Mouse (Mus musculus) hindbrain, embryonic 10.5 days (tissue): ENCODE data around the gene Pithd1. TPM values are rescaled to one million over a fixed set of nuclear protein-coding genes. Genes with fewer than 3 reads are reported as not detected.

Experiments used
- DNase-seq: peaks from one replicate; pipeline ENCODE4 v3.0.0-alpha.2; 2017; ENCODE audit warnings: low spot score
- H3K27ac ChIP-seq: fragments of 300-500 bp; sonication (generic); 2 replicates; pipeline ENCODE4 v1.5.1; 2016; ENCODE audit warnings: mild to moderate bottlenecking, moderate library complexity
- H3K27me3 ChIP-seq: fragments of 300-500 bp; sonication (generic); 2 replicates; pipeline ENCODE4 v1.6.1; 2016; ENCODE audit warnings: mild to moderate bottlenecking; ENCODE audit not compliant: poor library complexity, insufficient read depth, severe bottlenecking
- H3K36me3 ChIP-seq: fragments of 300-500 bp; sonication (generic); 2 replicates; pipeline ENCODE4 v1.6.1; 2016; ENCODE audit warnings: mild to moderate bottlenecking, moderate library complexity
- H3K4me1 ChIP-seq: fragments of 300-500 bp; sonication (generic); replicated peaks from 2 replicates; pipeline ENCODE4 v1.6.1; 2016; ENCODE audit warnings: mild to moderate bottlenecking
- H3K4me3 ChIP-seq: fragments of 300-500 bp; sonication (generic); 2 replicates; pipeline ENCODE4 v1.5.1; 2016; ENCODE audit warnings: mild to moderate bottlenecking, moderate library complexity
- H3K9me3 ChIP-seq: fragments of 300-500 bp; sonication (generic); 2 replicates; pipeline ENCODE4 v1.6.1; 2016; ENCODE audit warnings: mild to moderate bottlenecking, moderate library complexity
- WGBS: fragments of 180-500 bp; shearing (Covaris S2); methylation state at CpG from one replicate; pipeline ENCODE4 v1.1.7; 2016; 5-methylcytosine and 5-hydroxymethylcytosine counted together
- polyA plus RNA-seq: library from polyadenylated mRNA; unstranded; fragments of >200 nt; fragmentation: Nextera tagmentation; extraction: Ambion mirVana; gene quantifications from 2 replicates; pipeline ENCODE4 v1.2.1, GENCODE M21; 2016

Pithd1 gene
- polyA plus RNA-seq, 1 experiment from 2014 or later = 60.7 TPM

DNA sequence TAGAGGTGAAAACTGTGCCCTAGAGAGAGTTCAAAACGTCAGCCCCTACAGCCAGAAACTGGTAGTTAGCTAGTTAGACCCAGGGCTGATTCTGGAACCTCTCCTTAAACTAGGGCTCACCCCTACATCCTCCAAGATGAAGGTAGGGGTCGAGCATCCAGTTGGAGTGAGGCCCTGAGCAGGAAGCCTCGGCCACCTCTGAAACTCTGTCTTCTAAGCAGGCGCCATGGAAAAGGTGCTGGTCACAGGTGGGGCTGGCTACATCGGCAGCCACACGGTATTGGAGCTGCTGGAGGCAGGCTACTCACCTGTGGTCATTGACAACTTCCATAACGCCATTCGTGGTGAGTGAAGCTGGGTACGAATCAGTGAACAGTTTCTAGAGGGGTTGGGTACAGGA, 22.0 kb downstream of the Pithd1 start:
- WGBS = 86% methylated on average over 9 of the region's 9 CpGs
- no peak for DNase-seq
- no peaks in the 10 kb centered on the region for H3K27me3 ChIP-seq
- H3K9me3 ChIP-seq = no peaks in the 10 kb centered on the region
- H3K36me3 ChIP-seq = peaks cover 55% of the 10 kb centered on the region
- H3K4me3 ChIP-seq = peak overlapping the region; percentile 7; the same call in 1 of the 2 replicates
- no peak overlapping the region for H3K27ac ChIP-seq
- H3K4me1 ChIP-seq = peaks cover 41% of the 10 kb centered on the region

DNA sequence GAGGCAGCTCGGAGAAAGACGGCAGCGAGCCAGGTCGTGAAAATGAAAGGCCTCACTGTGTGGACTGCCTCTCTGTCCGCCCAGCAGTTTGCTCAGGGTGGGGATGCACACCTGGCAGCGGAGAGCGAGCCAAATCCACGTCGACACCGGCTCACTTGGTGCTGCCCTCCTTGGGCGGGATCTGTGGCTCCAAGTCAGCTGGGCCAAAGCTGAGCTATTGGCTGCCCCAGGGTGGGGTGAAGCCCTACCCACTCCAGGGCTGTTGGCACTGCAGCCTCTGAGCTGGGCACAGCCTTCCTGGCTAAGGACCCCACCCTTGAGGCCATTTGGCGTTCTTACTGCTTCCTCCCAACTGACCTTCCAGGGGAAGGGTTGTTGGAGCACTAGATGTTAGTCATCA, 22.6 kb downstream of the Pithd1 start:
- Histone ChIP-seq H3K36me3 (peaks cover 55% of the 10 kb centered on the region), H3K4me3 (peak overlapping the region; percentile 78), H3K27me3 (no peaks in the 10 kb centered on the region), H3K27ac (peak overlapping the region; percentile 88), H3K9me3 (no peaks in the 10 kb centered on the region), H3K4me1 (peaks cover 41% of the 10 kb centered on the region)
- no peak for DNase-seq
- WGBS = 9% methylated on average over 12 of the region's 12 CpGs

DNA sequence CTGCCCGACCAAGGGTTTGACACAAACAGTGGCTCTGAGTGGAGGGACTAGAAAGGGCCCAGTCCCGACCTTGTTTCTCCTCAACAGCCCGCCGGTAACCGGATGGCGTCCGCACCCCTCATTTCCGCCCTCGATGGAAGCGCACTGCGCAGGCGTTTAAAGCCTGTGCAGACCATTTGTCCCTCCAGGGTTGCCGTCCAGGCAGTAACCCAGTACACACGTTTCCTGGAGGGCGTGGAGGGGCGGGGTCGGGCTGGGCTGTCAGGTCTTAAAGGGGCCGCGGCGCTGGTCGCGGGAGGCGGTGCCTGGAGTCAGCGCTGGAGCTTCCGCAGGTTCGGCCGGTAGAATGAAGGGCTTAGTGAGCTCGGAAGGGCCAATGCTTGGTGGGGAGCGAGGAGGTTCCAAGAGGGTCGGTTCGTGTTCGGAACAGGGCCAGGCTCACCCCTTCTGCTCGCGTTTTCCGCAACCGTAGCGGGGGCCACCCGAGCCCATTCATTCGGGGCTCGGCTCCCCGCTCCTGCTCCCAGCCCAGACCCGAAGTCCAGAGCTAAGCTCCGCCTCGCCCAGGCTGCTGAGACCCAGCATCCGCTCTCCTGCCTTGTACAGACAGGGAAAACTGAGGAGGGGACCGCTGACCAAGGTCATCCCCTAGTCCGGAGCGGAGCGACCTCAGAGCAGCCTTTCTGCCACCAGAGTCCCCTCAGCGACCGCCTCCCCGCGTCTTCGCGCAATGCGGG, 23.4 kb downstream of the Pithd1 start, which contains the start of gene Gale:
TSS of gene Gale (plus strand) at position 271 of the 737 bp plus-strand sequence.
- Histone ChIP-seq H3K27me3 (no peaks in the 10 kb centered on the region), H3K27ac (peak within 1 kb of the TSS; percentile 88), H3K36me3 (peaks cover 55% of the 10 kb centered on the region), H3K4me1 (peaks cover 34% of the 10 kb centered on the region), H3K4me3 (peak within 1 kb of the TSS; percentile 78), H3K9me3 (no peaks in the 10 kb centered on the region)
- DNase-seq = peak; percentile 97
- under 1% methylated on average over 56 of the region's 56 CpGs for WGBS

DNA sequence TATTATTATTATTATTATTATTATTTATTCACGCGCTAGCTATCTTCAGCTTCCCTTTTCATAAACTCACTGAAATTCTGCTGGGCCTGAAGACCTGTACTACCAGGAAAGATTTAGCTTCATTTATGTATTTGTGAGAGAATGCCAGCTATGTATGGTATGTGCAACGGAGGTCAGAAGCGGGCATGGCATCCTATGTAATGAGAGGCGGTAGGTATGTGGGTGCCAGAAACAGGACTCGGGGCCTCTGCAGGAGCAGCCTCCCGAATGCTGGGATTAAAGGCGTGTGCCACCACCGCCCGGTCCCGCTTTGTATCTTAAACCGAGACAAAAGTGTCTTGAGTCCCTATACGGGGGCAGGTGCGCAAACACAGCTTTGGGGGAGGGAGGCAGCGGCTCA, 24.1 kb downstream of the Pithd1 start:
- peaks cover 28% of the 10 kb centered on the region for H3K4me1 ChIP-seq
- peak overlapping the region; percentile 78 for H3K4me3 ChIP-seq
- H3K9me3 ChIP-seq = no peaks in the 10 kb centered on the region
- no peak for DNase-seq
- H3K36me3 ChIP-seq = peaks cover 55% of the 10 kb centered on the region
- 7% methylated on average over 15 of the region's 15 CpGs for WGBS
- H3K27me3 ChIP-seq = no peaks in the 10 kb centered on the region
- peak overlapping the region; percentile 88 for H3K27ac ChIP-seq

DNA sequence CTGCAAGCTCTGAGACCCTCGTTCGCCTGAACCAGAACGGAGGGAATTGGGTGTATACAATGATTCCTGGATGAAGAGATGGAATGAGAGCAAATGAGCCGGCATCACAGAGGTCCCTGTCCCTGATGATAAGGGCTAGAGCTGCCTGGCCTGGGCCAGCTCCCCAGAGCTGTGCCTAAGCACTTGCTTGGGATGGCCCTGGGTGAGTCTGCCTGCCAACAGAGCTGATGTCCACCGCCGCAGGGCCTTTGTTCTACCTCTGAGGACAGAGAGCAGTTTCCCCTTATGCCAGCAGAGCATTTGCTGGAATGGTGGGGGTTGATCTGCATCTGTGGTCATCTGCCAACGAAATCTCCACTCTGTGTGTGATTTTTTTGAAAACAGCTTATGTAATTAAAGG, 24.9 kb downstream of the Pithd1 start:
- Histone ChIP-seq H3K4me1 (peaks cover 25% of the 10 kb centered on the region), H3K9me3 (no peaks in the 10 kb centered on the region), H3K36me3 (peaks cover 54% of the 10 kb centered on the region), H3K4me3 (no peak overlapping the region), H3K27me3 (no peaks in the 10 kb centered on the region), H3K27ac (no peak overlapping the region)
- WGBS = 94% methylated on average over 7 of the region's 7 CpGs
- no peak for DNase-seq

DNA sequence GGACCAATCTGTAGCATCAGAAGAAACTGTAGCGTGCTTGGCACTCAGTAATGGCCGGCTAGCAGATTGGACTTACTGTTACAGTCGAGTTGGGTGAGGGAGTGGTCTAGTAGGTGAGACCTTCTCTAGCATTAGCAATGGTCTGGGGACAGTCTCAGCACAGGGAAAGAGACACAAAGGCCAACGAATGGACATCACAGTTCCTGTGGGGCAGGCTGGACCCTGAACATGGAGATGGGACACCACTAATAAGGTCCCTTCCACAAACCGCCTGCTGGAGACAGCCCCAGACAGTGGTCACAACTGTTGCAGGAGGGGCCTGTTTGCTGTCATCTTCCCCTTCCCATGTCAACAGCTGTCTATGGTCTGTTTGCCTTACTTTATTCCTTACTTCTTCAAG, 25.4 kb downstream of the Pithd1 start:
- peaks cover 25% of the 10 kb centered on the region for H3K4me1 ChIP-seq
- no peak overlapping the region for H3K27ac ChIP-seq
- H3K4me3 ChIP-seq = no peak overlapping the region
- no peaks in the 10 kb centered on the region for H3K27me3 ChIP-seq
- no peak for DNase-seq
- WGBS = 92% methylated on average over 5 of the region's 5 CpGs
- H3K36me3 ChIP-seq = peaks cover 49% of the 10 kb centered on the region
- no peaks in the 10 kb centered on the region for H3K9me3 ChIP-seq

DNA sequence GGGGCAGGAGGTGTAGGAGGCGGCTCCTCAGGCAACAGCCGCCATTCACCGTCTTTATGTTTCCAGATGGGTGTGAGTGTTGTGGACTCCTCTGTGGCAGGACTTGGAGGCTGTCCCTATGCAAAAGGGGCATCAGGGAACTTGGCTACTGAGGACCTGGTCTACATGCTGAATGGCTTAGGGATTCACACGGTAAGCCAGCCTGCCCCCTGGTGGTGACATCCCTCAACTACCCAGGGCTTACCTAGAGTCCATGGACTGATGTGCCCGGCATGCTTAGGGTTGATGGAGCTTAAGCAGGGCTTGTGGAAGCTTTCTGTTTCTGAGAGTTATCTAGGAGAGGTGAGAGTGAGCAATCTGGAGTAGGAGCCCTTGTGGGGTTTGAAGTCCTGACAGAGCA, 26.3 kb downstream of the Pithd1 start:
- H3K4me3 ChIP-seq = no peak overlapping the region
- H3K4me1 ChIP-seq = peaks cover 25% of the 10 kb centered on the region
- H3K27me3 ChIP-seq = no peaks in the 10 kb centered on the region
- DNase-seq = peak; percentile 86
- 22% methylated on average over 5 of the region's 5 CpGs for WGBS
- no peaks in the 10 kb centered on the region for H3K9me3 ChIP-seq
- H3K27ac ChIP-seq = no peak overlapping the region
- peaks cover 49% of the 10 kb centered on the region for H3K36me3 ChIP-seq

DNA sequence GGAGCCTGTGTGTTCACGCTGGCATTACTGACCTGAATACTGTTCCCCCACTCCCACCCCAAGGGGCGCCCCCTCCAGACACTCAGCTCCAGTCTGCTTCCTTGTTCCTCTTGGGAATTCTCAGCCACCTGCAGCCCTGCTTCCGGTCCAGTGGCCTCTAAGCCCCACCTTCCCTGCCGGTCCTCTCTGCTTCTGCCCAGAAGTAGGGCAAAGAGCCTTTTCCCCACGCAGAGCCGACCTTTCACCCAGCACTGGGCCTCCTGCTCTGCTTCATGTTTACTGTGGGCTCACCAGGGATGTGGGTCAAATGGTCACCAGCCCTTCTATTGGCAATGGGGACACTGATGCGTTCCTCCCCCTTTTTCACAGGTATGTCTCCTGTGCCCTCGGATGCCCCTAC, 28.7 kb downstream of the Pithd1 start:
- Histone ChIP-seq H3K9me3 (no peaks in the 10 kb centered on the region), H3K27ac (no peak overlapping the region), H3K27me3 (no peaks in the 10 kb centered on the region), H3K36me3 (peaks cover 53% of the 10 kb centered on the region), H3K4me3 (no peak overlapping the region), H3K4me1 (peaks cover 11% of the 10 kb centered on the region)
- 64% methylated on average over 8 of the region's 8 CpGs for WGBS
- DNase-seq = no peak

DNA sequence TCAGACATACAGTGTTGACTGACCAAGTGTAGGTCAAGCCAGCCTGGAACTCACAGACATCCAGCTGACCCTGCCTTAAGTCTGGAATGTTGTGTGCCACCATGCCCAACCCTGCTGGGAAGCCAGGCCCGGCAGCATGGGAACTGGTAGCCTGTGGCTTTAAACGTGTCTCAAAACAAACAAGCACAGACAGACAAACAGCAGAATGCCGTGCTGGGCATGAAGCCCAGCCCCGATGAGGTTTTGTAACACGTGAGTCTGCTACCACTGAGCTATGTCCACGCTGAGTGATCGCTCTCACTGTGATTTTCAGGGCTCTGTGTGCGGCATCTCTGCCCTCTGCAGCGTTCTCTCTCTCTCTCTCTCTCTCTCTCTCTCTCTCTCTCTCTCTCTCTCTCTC, 31.2 kb downstream of the Pithd1 start:
- WGBS = 87% methylated on average over 9 of the region's 9 CpGs

DNA sequence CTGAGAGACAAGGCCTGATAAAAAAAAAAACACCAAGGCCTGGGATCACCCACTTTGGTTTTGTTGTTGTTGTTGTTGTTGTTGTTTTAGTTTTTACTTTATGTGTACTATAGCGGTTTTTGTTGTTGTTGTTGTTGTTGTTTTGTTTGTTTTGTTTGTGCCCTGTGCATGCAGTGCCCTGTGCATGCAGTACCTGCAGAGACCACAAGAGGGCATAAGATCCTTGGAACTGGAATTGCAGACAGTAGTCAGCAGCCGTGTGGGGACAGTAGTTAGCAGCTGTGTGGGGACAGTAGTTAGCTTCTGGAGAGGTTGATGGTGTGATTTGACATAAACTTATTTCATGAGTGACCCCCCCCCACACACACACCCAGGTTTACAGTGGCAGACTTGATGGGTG, 32.8 kb downstream of the Pithd1 start:
- Histone ChIP-seq H3K4me3 (no peak overlapping the region), H3K27ac (no peak overlapping the region), H3K36me3 (peaks cover 66% of the 10 kb centered on the region), H3K27me3 (no peaks in the 10 kb centered on the region), H3K9me3 (peaks cover 4% of the 10 kb centered on the region; the same call in 1 of the 2 replicates), H3K4me1 (0 out of 2 replicates have a peak, but pooled peaks cover 5% of the 10 kb centered on the region)
- peak; percentile 77 for DNase-seq
- 19% methylated on average over 2 of the region's 2 CpGs for WGBS

More for the DNA sequence above, 31.2 kb downstream of the Pithd1 start:
- H3K4me1 ChIP-seq = no peaks in the 10 kb centered on the region
- H3K36me3 ChIP-seq = peaks cover 74% of the 10 kb centered on the region
- no peaks in the 10 kb centered on the region for H3K27me3 ChIP-seq
- peaks cover 4% of the 10 kb centered on the region; the same call in 1 of the 2 replicates for H3K9me3 ChIP-seq
- no peak for DNase-seq
- no peak overlapping the region for H3K27ac ChIP-seq
- no peak overlapping the region for H3K4me3 ChIP-seq

DNA sequence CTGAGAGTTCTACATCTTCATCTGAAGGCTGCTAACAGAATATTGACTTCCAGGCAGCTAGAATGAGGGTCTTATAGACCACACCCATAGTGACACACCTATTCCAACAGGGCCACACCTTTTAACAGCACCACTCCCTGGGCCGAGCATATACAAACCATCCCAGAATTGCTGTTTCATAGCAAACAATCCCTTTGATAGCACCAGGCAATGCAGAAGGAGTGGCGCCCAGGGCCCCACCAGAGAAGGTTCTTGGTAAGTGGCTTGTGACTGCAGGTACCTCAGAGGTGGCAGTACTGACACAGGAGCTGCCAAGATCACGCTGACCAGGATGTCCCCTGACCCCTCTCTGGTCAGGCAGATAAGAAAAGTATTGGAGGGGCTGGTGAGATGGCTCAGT, 33.9 kb downstream of the Pithd1 start:
- Histone ChIP-seq H3K4me1 (peaks cover 5% of the 10 kb centered on the region; the same call in 1 of the 2 replicates), H3K36me3 (peaks cover 55% of the 10 kb centered on the region), H3K27me3 (no peaks in the 10 kb centered on the region), H3K9me3 (peaks cover 4% of the 10 kb centered on the region; the same call in 1 of the 2 replicates), H3K4me3 (no peak overlapping the region), H3K27ac (no peak overlapping the region)
- WGBS = 87% methylated on average over 3 of the region's 3 CpGs
- DNase-seq = no peak

DNA sequence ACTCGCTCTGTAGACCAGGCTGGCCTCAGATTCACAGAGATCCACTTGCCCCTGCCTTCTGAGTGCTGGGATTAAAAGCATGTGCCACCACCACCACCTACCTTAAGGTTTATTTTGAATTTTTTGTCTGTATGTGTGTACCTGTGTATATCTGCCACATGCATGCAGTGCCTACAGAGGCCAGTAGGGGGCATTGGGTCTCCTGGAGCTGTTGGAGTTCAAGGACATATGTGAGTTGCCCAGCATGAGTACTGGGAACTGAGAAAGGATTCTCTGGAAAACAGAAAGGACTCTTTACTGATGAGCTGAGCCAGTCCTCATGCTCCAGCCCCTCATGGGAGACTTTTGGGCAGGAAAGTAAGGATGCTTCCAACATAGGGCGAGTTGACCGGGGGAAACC, 35.6 kb downstream of the Pithd1 start:
- Histone ChIP-seq H3K4me3 (no peak overlapping the region), H3K4me1 (peaks cover 12% of the 10 kb centered on the region; the same call in 1 of the 2 replicates), H3K36me3 (peaks cover 44% of the 10 kb centered on the region), H3K27me3 (no peaks in the 10 kb centered on the region), H3K27ac (no peak overlapping the region), H3K9me3 (peaks cover 4% of the 10 kb centered on the region; the same call in 1 of the 2 replicates)
- DNase-seq = no peak
- WGBS = 96% methylated on average over 3 of the region's 3 CpGs

DNA sequence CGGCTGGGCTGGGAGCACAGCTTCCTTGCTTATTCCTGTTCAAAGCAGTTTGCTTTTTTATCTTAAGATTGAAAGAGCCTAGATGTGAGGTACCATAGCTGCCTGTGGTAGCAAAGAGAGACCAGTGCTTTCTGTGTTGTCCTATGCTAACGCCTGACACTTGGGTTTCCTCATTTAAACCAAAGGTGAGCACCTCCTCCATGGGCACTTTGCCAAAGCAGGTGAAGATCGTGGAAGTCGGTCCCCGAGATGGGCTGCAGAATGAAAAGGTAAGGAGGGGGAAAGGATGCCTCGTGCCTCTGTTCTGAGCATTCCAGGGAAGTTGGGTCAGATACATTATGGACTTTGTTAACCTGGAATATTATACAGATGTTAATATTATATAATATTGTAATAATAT, 36.7 kb downstream of the Pithd1 start:
- peaks cover 4% of the 10 kb centered on the region; the same call in 1 of the 2 replicates for H3K9me3 ChIP-seq
- H3K36me3 ChIP-seq = peaks cover 33% of the 10 kb centered on the region
- DNase-seq = no peak
- H3K27ac ChIP-seq = no peak overlapping the region
- no peak overlapping the region for H3K4me3 ChIP-seq
- 93% methylated on average over 6 of the region's 6 CpGs for WGBS
- H3K4me1 ChIP-seq = peaks cover 22% of the 10 kb centered on the region
- H3K27me3 ChIP-seq = no peaks in the 10 kb centered on the region
